Mouse (Mus musculus): ENCODE measurements around the gene Atg7. TPM values are rescaled to one million over a fixed set of nuclear protein-coding genes. Genes with fewer than 3 reads are reported as not detected.
A peak's percentile ranks its signal among the peaks of the same experiment; 100 is the strongest.

Gene Atg7
- total RNA-seq, 2 experiments from 2014 or later: 15.9 to 20.0 TPM

- DNase-seq: no peak
Measured at GRCm38 (mm10) chr6:114857996-114858721, 215.3 kb downstream of the Atg7 start.

- no peak for DNase-seq
Measured at GRCm38 (mm10) chr6:114858722-114859053, 215.8 kb downstream of the Atg7 start.

GRCm38 (mm10) chr6:114860677-114861568, 218.0 kb downstream of the Atg7 start:
- peak; percentile 64 for DNase-seq

- DNase-seq: no peak
Measured at GRCm38 (mm10) chr6:114861591-114861990, 218.7 kb downstream of the Atg7 start.

GRCm38 (mm10) chr6:114862046-114862445, 219.1 kb downstream of the Atg7 start:
- DNase-seq: no peak

- no peak for DNase-seq
Measured at GRCm38 (mm10) chr6:114863501-114863900, 220.6 kb downstream of the Atg7 start.

GRCm38 (mm10) chr6:114864421-114864820, 221.5 kb downstream of the Atg7 start:
- DNase-seq: no peak

- DNase-seq: no peak
Measured at GRCm38 (mm10) chr6:114866078-114866477, 223.2 kb downstream of the Atg7 start.

GRCm38 (mm10) chr6:114866619-114867018, 223.7 kb downstream of the Atg7 start:
- no peak for DNase-seq

- no peak for DNase-seq
Measured at GRCm38 (mm10) chr6:114868656-114869055, 225.8 kb downstream of the Atg7 start.

- DNase-seq: no peak
Measured at GRCm38 (mm10) chr6:114869501-114870076, 226.7 kb downstream of the Atg7 start.

GRCm38 (mm10) chr6:114871010-114871660, 228.2 kb downstream of the Atg7 start:
- DNase-seq: no peak

- DNase-seq: no peak
Measured at GRCm38 (mm10) chr6:114873808-114874137, 230.9 kb downstream of the Atg7 start.

- peak; percentile 48 for DNase-seq
Measured at GRCm38 (mm10) chr6:114874138-114874928, 231.4 kb downstream of the Atg7 start.

GRCm38 (mm10) chr6:114875018-114875558, 232.2 kb downstream of the Atg7 start:
- peak; percentile 96 for DNase-seq

GRCm38 (mm10) chr6:114876033-114876432, 233.1 kb downstream of the Atg7 start:
- DNase-seq: no peak

- DNase-seq: no peak
Measured at GRCm38 (mm10) chr6:114876546-114876945, 233.6 kb downstream of the Atg7 start.

- DNase-seq: peak; percentile 63
Measured at GRCm38 (mm10) chr6:114878841-114879520, 236.1 kb downstream of the Atg7 start.

GRCm38 (mm10) chr6:114880798-114881197, 237.9 kb downstream of the Atg7 start:
- no peak for DNase-seq

GRCm38 (mm10) chr6:114882212-114882611, 239.3 kb downstream of the Atg7 start:
- DNase-seq: no peak

- no peak for DNase-seq
Measured at GRCm38 (mm10) chr6:114882675-114883074, 239.8 kb downstream of the Atg7 start.
